In genomic region chr7:31168412-31168811, GRCm38 (mm10) we compare ENCODE assay signal across 8 mouse cellular contexts. TPM values are rescaled to one million over a fixed set of nuclear protein-coding genes. Genes with fewer than 3 reads are reported as not detected.
DNase-seq lines count a peak whose midpoint lies in the region; ATAC-seq and TF ChIP-seq lines count a peak whose summit lies in the region.
"Had no signal": no experiment of that assay in that cellular context is flagged by ENCODE, and none has a peak within 500 bp of the region (broad histone marks: within the 10 kb centered on the region; RNA-seq: fewer than 3 reads in every experiment).

No protein-coding gene starts in this region.

- intact Hi-C loops in left cerebral cortex, postnatal 14 days (cut with DNase I) = no loop called here

- H3K9ac ChIP-seq in kidney, postnatal 0 days (ENCODE audit: low read depth, low read length) = no peak overlapping the region

- no peak overlapping the region for H3K4me3 ChIP-seq in kidney, postnatal 0 days (replicated peaks; ENCODE audit: low read depth, low read length)

- no peaks in the 10 kb centered on the region for H3K9me3 ChIP-seq in kidney, postnatal 0 days (replicated peaks; ENCODE audit: low read length)

- H3K27me3 ChIP-seq in kidney, postnatal 0 days (ENCODE audit: insufficient read depth, low read length) = no peaks in the 10 kb centered on the region

- no peaks in the 10 kb centered on the region for H3K36me3 ChIP-seq in kidney, postnatal 0 days (ENCODE audit: insufficient read depth, low read length)

- no peak; the same call in 1 of the 2 replicates for ATAC-seq in kidney, postnatal 0 days (replicated peaks; ENCODE audit: low FRiP score, low read depth)

- peak; percentile 65 for DNase-seq in CD4-positive helper T cell, adult 2 months (ENCODE audit: low read depth, low spot score)
- DNase-seq in adrenal gland, postnatal 36 days = peak; percentile 44 to 45
- DNase-seq in kidney, postnatal 0 days (ENCODE audit: low spot score) = peak; percentile 57
- peak; percentile 56 to 75 for DNase-seq in lung, postnatal 4 days
- DNase-seq in urinary bladder, postnatal 4 days (ENCODE audit: low spot score in 2 of 2) = no peak
- DNase-seq in cerebellum, adult 18-20 months = no peak
- no peak for DNase-seq in left cerebral cortex, postnatal 14 days (ENCODE audit: low spot score in 2 of 2)
- DNase-seq: layer of hippocampus, postnatal 36 days had no signal

- no peaks in the 10 kb centered on the region for H3K4me1 ChIP-seq in kidney, postnatal 0 days (replicated peaks; ENCODE audit: insufficient read depth, low read length)

- no peak for TF ChIP-seq CTCF in kidney, postnatal 0 days (IDR thresholded peaks at IDR 0.05; ENCODE audit: low read depth)

- WGBS in kidney, postnatal 0 days = 38% methylated on average over 8 of the region's 8 CpGs

- H3K27ac ChIP-seq in kidney, postnatal 0 days = no peak overlapping the region

- H3K4me2 ChIP-seq in kidney, postnatal 0 days (ENCODE audit: low read length) = no peak overlapping the region

RNA-seq across cellular contexts. Expression of gene Gramd1a, which starts 12.7 kb away (rescaled TPM):
- 10 to 100 TPM; 36.7 to 59.1 TPM for total RNA-seq in adrenal gland, postnatal 36 days (2021)
- polyA plus RNA-seq in kidney, postnatal 0 days (2015; fragmentation: Nextera tagmentation; extraction: Ambion mirVana) = 36.2 and 36.3 TPM in 2 replicates
- 100 to 1,000 TPM; 111 to 121 TPM for total RNA-seq in left cerebral cortex, postnatal 14 days (2021)

RNA-seq across cellular contexts. Expression of gene Scn1b, which starts 41.6 kb away (rescaled TPM):
- 10 to 100 TPM; 16.5 to 16.7 TPM for total RNA-seq in adrenal gland, postnatal 36 days (2021)
- 2.2 and 2.8 TPM in 2 replicates for polyA plus RNA-seq in kidney, postnatal 0 days (2015; fragmentation: Nextera tagmentation; extraction: Ambion mirVana)
- total RNA-seq in left cerebral cortex, postnatal 14 days (2021) = 100 to 1,000 TPM; 359 to 374 TPM

RNA-seq across cellular contexts. Expression of gene Hpn, which starts 53.3 kb away (rescaled TPM):
- total RNA-seq in adrenal gland, postnatal 36 days (2021) = under 1 TPM; 0.66 to 0.93 TPM
- polyA plus RNA-seq in kidney, postnatal 0 days (2015; fragmentation: Nextera tagmentation; extraction: Ambion mirVana) = 106 and 110 TPM in 2 replicates
- total RNA-seq in left cerebral cortex, postnatal 14 days (2021) = 1 to 10 TPM; 2.0 to 3.3 TPM

Comparison
In these comparisons a context has a peak if more than half of its experiments do, and no peak if none do; other contexts are left out.
1. DNase-seq: peak in CD4-positive helper T cell, adult 2 months (single experiment), adrenal gland, postnatal 36 days (2 of 2), kidney, postnatal 0 days (single experiment) and lung, postnatal 4 days (2 of 2); none in urinary bladder, postnatal 4 days (0 of 2), cerebellum, adult 18-20 months (0 of 2) and left cerebral cortex, postnatal 14 days (0 of 2).
2. RNA of gene Scn1b, which starts 41.6 kb away (total RNA-seq): 359 to 374 TPM in left cerebral cortex, postnatal 14 days; 16.5 to 16.7 TPM in adrenal gland, postnatal 36 days; every median in the first group is over 10 times any median in the second.